Mouse (Mus musculus) MEL (cell line): ENCODE measurements around the gene Siglec1. TPM values are rescaled to one million over a fixed set of nuclear protein-coding genes. Genes with fewer than 3 reads are reported as not detected.

Source experiments
- DNase-seq: peaks from one replicate; pipeline ENCODE4 v3.0.0; 2011; ENCODE audit warnings: low read depth, low spot score
- H3K27ac ChIP-seq: 2 replicates; pipeline ENCODE4 v1.5.1; 2012; ENCODE audit warnings: low read depth, mild to moderate bottlenecking, control low read depth, low read length, moderate library complexity; ENCODE audit not compliant: control insufficient read depth
- H3K27me3 ChIP-seq, 2 experiments: fragments of 150-350 bp in 1 of 2; sonication (generic) in 1 of 2; 2 replicates each; pipeline ENCODE4 v1.6.1; 2012; ENCODE audit warnings: low read length in 2 of 2, mild to moderate bottlenecking in 2 of 2, improper control_type of control experiment in 1 of 2, moderate library complexity in 1 of 2; ENCODE audit not compliant: insufficient read depth in 2 of 2, control insufficient read depth in 1 of 2
- H3K36me3 ChIP-seq, 2 experiments: 2 replicates each; pipeline ENCODE4 v1.6.1; 2012 to 2014; ENCODE audit warnings: low read length in 2 of 2, improper control_type of control experiment in 1 of 2, inconsistent platforms in 1 of 2, mild to moderate bottlenecking in 1 of 2; ENCODE audit not compliant: insufficient read depth in 2 of 2, control insufficient read depth in 1 of 2
- H3K4me1 ChIP-seq, 2 experiments: fragments of 150-350 bp in 1 of 2; sonication (generic) in 1 of 2; 2 replicates each; pipeline ENCODE4 v1.6.1; 2012; ENCODE audit warnings: low read length in 2 of 2, improper control_type of control experiment in 1 of 2, mild to moderate bottlenecking in 1 of 2; ENCODE audit not compliant: insufficient read depth in 2 of 2, control insufficient read depth in 1 of 2
- H3K4me3 ChIP-seq, 2 experiments: fragments of 150-350 bp in 1 of 2; sonication (generic) in 1 of 2; 2 replicates each; pipeline ENCODE4 v1.5.1; 2012; ENCODE audit warnings: low read depth in 2 of 2, low read length in 2 of 2, mild to moderate bottlenecking in 2 of 2, moderate library complexity in 2 of 2, control low read depth in 1 of 2, improper control_type of control experiment in 1 of 2; ENCODE audit not compliant: control insufficient read depth in 1 of 2, insufficient read depth in 1 of 2
- H3K79me2 ChIP-seq: 2 replicates; pipeline ENCODE4 v1.6.1; 2012; ENCODE audit warnings: mild to moderate bottlenecking, low read length, moderate library complexity; ENCODE audit not compliant: control insufficient read depth, poor library complexity, insufficient read depth
- H3K9ac ChIP-seq: 2 replicates; pipeline ENCODE4 v1.6.1; 2012; ENCODE audit warnings: low read depth, mild to moderate bottlenecking, control low read depth, low read length, moderate library complexity; ENCODE audit not compliant: control insufficient read depth, poor library complexity, severe bottlenecking
- H3K9me3 ChIP-seq: fragments of 150-350 bp; sonication (generic); replicated peaks from 2 replicates; pipeline ENCODE4 v1.6.1; 2012; ENCODE audit warnings: mild to moderate bottlenecking, low read length, improper control_type of control experiment, moderate library complexity; ENCODE audit not compliant: insufficient read depth
- CTCF ChIP-seq, 3 experiments: IDR thresholded peaks in 2 of 3; conservative IDR thresholded peaks in 1 of 3; 2 replicates each; pipeline ENCODE4 v1.5.1; 2011 to 2012; ENCODE audit warnings: low read length in 3 of 3, low read depth in 2 of 3, mild to moderate bottlenecking in 2 of 3, improper control_type of control experiment in 1 of 3, inconsistent platforms in 1 of 3, mixed read lengths in 1 of 3, moderate library complexity in 1 of 3; ENCODE audit not compliant: control insufficient read depth in 1 of 3, insufficient read depth in 1 of 3, poor library complexity in 1 of 3, severe bottlenecking in 1 of 3
- E2F4 ChIP-seq: IDR thresholded peaks from 2 replicates; pipeline ENCODE4 v1.6.1; 2011; ENCODE audit warnings: low read depth, low read length, improper control_type of control experiment, borderline replicate concordance
- MAZ ChIP-seq: IDR thresholded peaks from 2 replicates; pipeline ENCODE4 v1.6.1; 2012; ENCODE audit warnings: low read depth, mild to moderate bottlenecking, inconsistent platforms, low read length, improper control_type of control experiment
- MEF2A ChIP-seq: IDR thresholded peaks from 2 replicates; pipeline ENCODE4 v1.6.1; 2014; ENCODE audit warnings: low read depth, mild to moderate bottlenecking, inconsistent platforms, low read length, improper control_type of control experiment; ENCODE audit not compliant: poor library complexity, insufficient replicate concordance, severe bottlenecking; ENCODE audit errors: extremely low read depth
- MYB ChIP-seq: IDR thresholded peaks from 2 replicates; pipeline ENCODE4 v1.6.1; 2011; ENCODE audit warnings: mild to moderate bottlenecking, low read depth, low read length, improper control_type of control experiment
- NRF1 ChIP-seq: IDR thresholded peaks from 2 replicates; pipeline ENCODE4 v1.6.1; 2014; ENCODE audit warnings: low read depth, mild to moderate bottlenecking, inconsistent platforms, low read length, improper control_type of control experiment, moderate library complexity; ENCODE audit not compliant: poor library complexity, insufficient read depth, severe bottlenecking
- POLR2AphosphoS5 ChIP-seq: IDR thresholded peaks from 2 replicates; pipeline ENCODE4 v1.6.1; 2012; ENCODE audit warnings: low read depth, borderline replicate concordance, mild to moderate bottlenecking, inconsistent platforms, low read length, moderate library complexity, mixed read lengths
- SIN3A ChIP-seq: IDR thresholded peaks from 2 replicates; pipeline ENCODE4 v1.6.1; 2012; ENCODE audit warnings: low read length, improper control_type of control experiment, inconsistent platforms
- TBP ChIP-seq: IDR thresholded peaks from 2 replicates; pipeline ENCODE4 v1.8.0; 2011; ENCODE audit warnings: low read depth, low read length, improper control_type of control experiment
- TCF12 ChIP-seq: IDR thresholded peaks from 2 replicates; pipeline ENCODE4 v1.6.1; 2014; ENCODE audit warnings: low read depth, mild to moderate bottlenecking, inconsistent platforms, low read length, improper control_type of control experiment, moderate library complexity
- USF2 ChIP-seq, 2 experiments: IDR thresholded peaks; 2 replicates each; pipeline ENCODE4 v1.6.1; 2011 to 2012; ENCODE audit warnings: improper control_type of control experiment in 2 of 2, low read length in 2 of 2, borderline replicate concordance in 1 of 2, inconsistent platforms in 1 of 2, low read depth in 1 of 2, mild to moderate bottlenecking in 1 of 2; ENCODE audit not compliant: insufficient read depth in 1 of 2
- ZKSCAN1 ChIP-seq: IDR thresholded peaks from 2 replicates; pipeline ENCODE4 v1.6.1; 2012; ENCODE audit warnings: low read depth, mild to moderate bottlenecking, inconsistent platforms, low read length, improper control_type of control experiment, moderate library complexity
- polyA plus RNA-seq, 2 experiments: library from polyadenylated mRNA; stranded (reverse) in 1 of 2; unstranded in 1 of 2; fragments of >175 nt in 1 of 2; fragments of >200 nt in 1 of 2; gene quantifications; 2 replicates each; pipeline versions ENCODE4 v1.2.1 to v1.2.4; 2012; ENCODE audit warnings: low replicate concordance in 2 of 2, low read depth in 1 of 2; ENCODE audit not compliant: insufficient read length in 2 of 2, insufficient read depth in 1 of 2, missing spikeins in 1 of 2
- total RNA-seq: library from RNA; depleted of rRNA; stranded (reverse); fragments of 300-350 nt; gene quantifications from 2 replicates; pipeline ENCODE4 v1.2.3, GENCODE M21; 2012

Gene Siglec1
- total and polyA plus RNA-seq, 3 experiments = 0.04 to 0.07 TPM; not detected in 1

DNA sequence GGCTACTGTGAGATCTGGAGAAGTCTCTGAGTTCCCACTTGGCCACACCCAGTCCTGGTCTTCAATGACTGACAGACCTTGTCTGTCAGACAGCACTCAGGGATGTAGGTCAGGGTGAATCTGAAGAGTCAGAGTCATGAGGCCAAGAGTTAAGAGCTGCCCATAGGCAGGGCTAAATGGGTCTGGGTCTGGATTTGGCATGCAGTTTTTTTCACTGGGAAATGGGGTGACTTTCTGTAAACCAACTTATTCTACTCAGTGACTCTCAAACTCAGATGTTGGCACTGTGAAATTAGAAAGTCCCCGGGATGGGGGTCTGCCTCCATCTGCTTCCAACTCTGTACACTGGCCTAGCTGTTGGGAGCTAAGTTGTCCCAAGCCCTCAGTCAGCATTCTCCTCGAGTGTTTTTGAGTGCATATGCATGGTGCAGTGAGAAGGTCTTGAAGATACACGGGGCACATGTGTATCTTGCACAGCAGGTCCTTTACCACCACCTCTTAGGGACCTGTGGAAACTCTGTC, 42.1 kb upstream of the Siglec1 start:
- DNase-seq = no peak
- Histone ChIP-seq H3K27me3 (peaks cover 0 to 2% of the 10 kb centered on the region in 2 experiments; a peak in 2 of 4 replicates), H3K27ac (no peak overlapping the region), H3K9ac (no peak overlapping the region), H3K4me1 (peaks cover 5 to 9% of the 10 kb centered on the region in 2 experiments), H3K9me3 (no peaks in the 10 kb centered on the region), H3K79me2 (no peaks in the 10 kb centered on the region), H3K36me3 (peaks cover 0 to 2% of the 10 kb centered on the region in 2 experiments; a peak in 1 of 4 replicates), H3K4me3 (no peak overlapping the region)
- TF ChIP-seq USF2 (IDR thresholded peaks at IDR 0.05; ENCODE audit: borderline replicate concordance in 1 of 2, insufficient read depth in 1 of 2, low read depth in 1 of 2, low read length in 2 of 2) (no peak), CTCF (IDR thresholded peaks at IDR 0.05 in 2 of 3, conservative IDR thresholded peaks at IDR 0.05 in 1 of 3; ENCODE audit: control insufficient read depth in 1 of 3, insufficient read depth in 1 of 3, low read depth in 2 of 3, low read length in 3 of 3, poor library complexity in 1 of 3, severe bottlenecking in 1 of 3) (no peak), MAZ (no peak), NRF1 (no peak), E2F4 (no peak), ZKSCAN1 (no peak), MEF2A (no peak)

DNA sequence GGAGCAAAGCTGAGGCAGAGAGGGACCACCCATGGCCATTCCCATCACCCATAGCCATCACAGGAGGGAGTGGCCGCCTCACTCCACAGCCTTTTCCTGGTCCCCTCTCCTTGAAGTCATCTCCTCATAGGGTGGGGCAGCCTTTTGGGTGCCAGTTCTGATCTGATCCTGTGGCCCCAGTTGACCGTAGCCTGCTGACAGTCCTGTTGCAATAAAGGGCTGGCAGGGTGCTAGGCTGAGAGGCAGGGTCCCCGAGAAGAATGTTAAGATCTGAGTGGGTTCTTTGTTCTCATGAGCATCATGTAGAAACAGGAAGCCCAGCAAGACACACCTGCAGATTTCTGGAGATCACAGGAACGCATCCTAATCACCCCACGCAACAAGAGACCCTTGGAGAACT, 41.6 kb upstream of the Siglec1 start:
- Histone ChIP-seq H3K9ac (no peak overlapping the region), H3K4me3 (no peak overlapping the region), H3K4me1 (peaks cover 5 to 9% of the 10 kb centered on the region in 2 experiments)

DNA sequence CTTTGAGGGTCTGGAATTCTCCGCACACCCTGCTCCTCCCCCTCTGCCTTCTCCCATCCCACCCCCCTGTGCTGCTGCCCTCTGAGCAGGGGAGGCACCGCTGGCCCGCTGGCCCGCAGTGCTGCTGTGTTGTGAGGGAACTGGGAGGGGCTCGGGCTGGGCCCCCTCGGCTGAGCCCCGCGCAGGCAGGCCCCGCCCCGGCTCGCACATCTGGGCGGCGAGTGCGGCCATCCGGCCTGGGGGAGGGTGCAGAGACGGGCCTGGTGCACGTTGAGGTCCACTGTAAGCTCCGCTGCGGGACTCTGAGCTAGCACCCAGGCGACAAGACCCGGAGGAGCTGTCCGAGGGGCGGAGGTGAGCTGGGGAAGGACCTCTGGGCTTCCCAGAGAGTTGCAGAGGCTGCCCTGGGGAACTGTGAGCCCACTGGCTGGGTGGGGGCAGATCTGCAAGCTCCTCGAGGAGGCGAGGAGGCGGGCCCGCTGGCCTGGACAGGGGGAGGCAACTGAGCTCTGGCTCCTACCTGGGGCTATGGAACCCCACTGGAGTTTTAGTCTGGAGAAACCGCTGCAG, 40.7 kb upstream of the Siglec1 start, which contains the start of gene Hspa12b:
TSS of gene Hspa12b (plus strand) at position 120 of the 570 bp plus-strand sequence.
- peaks cover 0 to 2% of the 10 kb centered on the region in 2 experiments; a peak in 3 of 4 replicates for H3K27me3 ChIP-seq
- no peak within 1 kb of the TSS for H3K4me3 ChIP-seq
- peaks cover 5 to 9% of the 10 kb centered on the region in 2 experiments for H3K4me1 ChIP-seq
- no peaks in the 10 kb centered on the region for H3K79me2 ChIP-seq
- DNase-seq = no peak
- TF ChIP-seq TBP (no peak), MEF2A (no peak)
- H3K9me3 ChIP-seq = no peaks in the 10 kb centered on the region
- peaks cover 0 to 2% of the 10 kb centered on the region in 2 experiments; a peak in 1 of 4 replicates for H3K36me3 ChIP-seq
- no peak within 1 kb of the TSS for H3K9ac ChIP-seq
- no peak within 1 kb of the TSS for H3K27ac ChIP-seq

More for the DNA sequence above, 41.6 kb upstream of the Siglec1 start:
- no peak for DNase-seq
- H3K27me3 ChIP-seq = peaks cover 0 to 2% of the 10 kb centered on the region in 2 experiments; a peak in 2 of 4 replicates
- no peak overlapping the region for H3K27ac ChIP-seq
- H3K36me3 ChIP-seq = peaks cover 0 to 2% of the 10 kb centered on the region in 2 experiments; a peak in 1 of 4 replicates
- H3K9me3 ChIP-seq = no peaks in the 10 kb centered on the region
- TF ChIP-seq TCF12 = no peak
- no peak for TF ChIP-seq SIN3A
- no peak for TF ChIP-seq POLR2AphosphoS5
- no peak for TF ChIP-seq MYB
- H3K79me2 ChIP-seq = no peaks in the 10 kb centered on the region
